Mouse (Mus musculus): ENCODE results near the gene Fam25c. TPM values are rescaled to one million over a fixed set of nuclear protein-coding genes. Genes with fewer than 3 reads are reported as not detected.

Gene Fam25c
- polyA plus RNA-seq (2015; fragmentation: Nextera tagmentation; extraction: Ambion mirVana) = not detected in 2 replicates

DNA sequence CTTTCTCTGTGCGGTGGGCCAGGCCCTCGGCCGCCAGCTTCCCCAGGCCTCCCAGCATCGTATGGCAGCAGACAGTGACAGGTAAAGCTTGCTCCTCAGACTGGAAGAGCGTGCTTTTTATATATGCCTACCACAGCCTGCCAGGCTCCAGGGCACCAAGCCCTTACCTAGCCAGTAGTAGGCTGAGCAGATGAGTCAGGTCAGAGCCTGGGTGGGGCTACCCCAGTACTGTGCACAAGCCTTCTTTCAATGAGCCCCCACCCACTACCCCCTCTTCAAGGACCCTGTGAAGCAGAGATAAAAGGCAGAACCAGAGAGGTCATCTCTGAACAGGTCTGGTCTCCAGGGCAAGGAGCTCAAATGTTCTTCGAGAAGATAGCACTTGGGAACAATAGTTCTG, at the start of gene Fam25c:
Gene Fam25c, minus strand, starts transcription at position 133 of the 400 bp plus-strand sequence.
- WGBS = 62% methylated on average over 6 of the region's 6 CpGs
- Histone ChIP-seq H3K9me3 (no peaks in the 10 kb centered on the region), H3K27ac (replicated peaks) (no peak within 1 kb of the TSS), H3K4me1 (peaks cover 7% of the 10 kb centered on the region), H3K9ac (no peak within 1 kb of the TSS), H3K27me3 (replicated peaks) (no peaks in the 10 kb centered on the region; the same call in 1 of the 2 replicates), H3K4me2 (no peak within 1 kb of the TSS), H3K4me3 (no peak within 1 kb of the TSS), H3K36me3 (no peaks in the 10 kb centered on the region)
- no peak for ATAC-seq (ENCODE audit: extremely low read depth, insufficient number of reproducible peaks, low FRiP score, low TSS enrichment)

DNA sequence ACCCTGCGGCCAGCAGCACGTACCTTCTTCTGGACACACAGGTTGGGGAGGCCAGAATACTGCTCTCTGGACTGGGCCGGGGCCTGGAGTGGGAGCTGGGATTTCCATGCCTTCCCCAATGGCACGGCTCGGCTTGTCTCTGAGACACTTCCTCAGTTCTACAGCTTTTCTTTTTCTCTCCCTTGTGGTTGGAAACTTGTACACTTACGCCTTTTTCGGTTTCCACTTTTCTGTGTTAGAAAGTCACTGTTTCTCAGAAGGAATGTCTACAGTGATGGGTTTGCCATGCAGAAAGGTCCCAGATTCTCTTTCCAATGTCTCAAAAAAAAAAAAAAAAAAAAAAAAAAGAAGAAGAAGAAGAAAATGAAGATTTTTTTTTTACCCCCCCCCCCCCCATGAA, 48.2 kb upstream of the Fam25c start:
- Histone ChIP-seq H3K27ac (replicated peaks) (peak overlapping the region; percentile 51), H3K4me3 (no peak overlapping the region), H3K9ac (no peak overlapping the region), H3K4me1 (peaks cover 19% of the 10 kb centered on the region), H3K9me3 (no peaks in the 10 kb centered on the region), H3K27me3 (replicated peaks) (no peaks in the 10 kb centered on the region), H3K4me2 (no peak overlapping the region), H3K36me3 (peaks cover 92% of the 10 kb centered on the region)
- 85% methylated on average over 7 of the region's 7 CpGs for WGBS
- ATAC-seq (ENCODE audit: extremely low read depth, insufficient number of reproducible peaks, low FRiP score, low TSS enrichment) = no peak

GRCm38 (mm10) chr14:34402871-34403270, 47.6 kb upstream of the Fam25c start:
- H3K4me3 ChIP-seq = no peak overlapping the region
- peaks cover 19% of the 10 kb centered on the region for H3K4me1 ChIP-seq
- WGBS = 58% methylated on average over 8 of the region's 8 CpGs
- H3K9me3 ChIP-seq = no peaks in the 10 kb centered on the region
- no peaks in the 10 kb centered on the region for H3K27me3 ChIP-seq (replicated peaks)
- no peak for ATAC-seq (ENCODE audit: extremely low read depth, insufficient number of reproducible peaks, low FRiP score, low TSS enrichment)
- peak overlapping the region; percentile 51 for H3K27ac ChIP-seq (replicated peaks)
- no peak overlapping the region for H3K4me2 ChIP-seq
- H3K36me3 ChIP-seq = peaks cover 92% of the 10 kb centered on the region
- no peak overlapping the region for H3K9ac ChIP-seq

GRCm38 (mm10) chr14:34401135-34401534, 45.9 kb upstream of the Fam25c start:
- H3K4me1 ChIP-seq = peaks cover 19% of the 10 kb centered on the region
- no peak for ATAC-seq (ENCODE audit: extremely low read depth, insufficient number of reproducible peaks, low FRiP score, low TSS enrichment)
- H3K9me3 ChIP-seq = no peaks in the 10 kb centered on the region
- H3K9ac ChIP-seq = no peak overlapping the region
- WGBS = 53% methylated on average over 6 of the region's 6 CpGs
- no peaks in the 10 kb centered on the region for H3K27me3 ChIP-seq (replicated peaks)
- H3K27ac ChIP-seq (replicated peaks) = no peak overlapping the region
- no peak overlapping the region for H3K4me2 ChIP-seq
- H3K36me3 ChIP-seq = peaks cover 88% of the 10 kb centered on the region
- no peak overlapping the region for H3K4me3 ChIP-seq

DNA sequence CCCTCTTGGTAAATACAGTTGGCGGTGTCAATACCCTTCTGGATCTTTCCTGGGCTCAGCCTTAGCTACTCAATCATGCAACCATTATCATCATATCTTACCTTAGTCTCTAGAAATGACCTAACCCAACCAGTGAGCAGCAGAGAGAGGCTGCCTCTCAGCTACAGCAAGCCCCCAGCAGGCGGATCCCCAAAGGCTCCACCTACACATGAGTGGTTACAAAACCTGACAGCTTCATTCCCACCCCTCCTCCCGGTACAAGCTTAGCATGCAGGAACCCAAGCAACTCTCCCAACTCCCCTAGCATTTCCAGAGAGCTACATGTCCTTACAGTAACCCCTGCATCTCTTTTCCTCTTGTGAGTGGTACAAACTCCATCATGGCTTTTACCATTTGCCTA, 44.8 kb upstream of the Fam25c start:
- H3K4me3 ChIP-seq = no peak overlapping the region
- H3K9ac ChIP-seq = no peak overlapping the region
- no peak for ATAC-seq (ENCODE audit: extremely low read depth, insufficient number of reproducible peaks, low FRiP score, low TSS enrichment)
- no peak overlapping the region for H3K27ac ChIP-seq (replicated peaks)
- H3K27me3 ChIP-seq (replicated peaks) = no peaks in the 10 kb centered on the region
- peaks cover 80% of the 10 kb centered on the region for H3K36me3 ChIP-seq
- H3K4me2 ChIP-seq = no peak overlapping the region
- no peaks in the 10 kb centered on the region for H3K9me3 ChIP-seq
- 84% methylated on average over 3 of the region's 3 CpGs for WGBS
- peaks cover 16% of the 10 kb centered on the region for H3K4me1 ChIP-seq

- Histone ChIP-seq H3K27me3 (replicated peaks) (no peaks in the 10 kb centered on the region), H3K9ac (no peak overlapping the region), H3K4me2 (no peak overlapping the region), H3K27ac (replicated peaks) (no peak overlapping the region), H3K9me3 (no peaks in the 10 kb centered on the region), H3K36me3 (peaks cover 73% of the 10 kb centered on the region), H3K4me1 (peaks cover 9% of the 10 kb centered on the region), H3K4me3 (no peak overlapping the region)
- WGBS = 74% methylated on average over 6 of the region's 6 CpGs
- no peak for ATAC-seq (ENCODE audit: extremely low read depth, insufficient number of reproducible peaks, low FRiP score, low TSS enrichment)
Observed at GRCm38 (mm10) chr14:34399301-34399700, 44.1 kb upstream of the Fam25c start.

GRCm38 (mm10) chr14:34398901-34399300, 43.7 kb upstream of the Fam25c start:
- WGBS = 83% methylated on average over 21 of the region's 21 CpGs
- H3K4me3 ChIP-seq = no peak overlapping the region
- no peak overlapping the region for H3K9ac ChIP-seq
- H3K4me1 ChIP-seq = peaks cover 9% of the 10 kb centered on the region
- no peak overlapping the region for H3K27ac ChIP-seq (replicated peaks)
- H3K27me3 ChIP-seq (replicated peaks) = no peaks in the 10 kb centered on the region
- peaks cover 69% of the 10 kb centered on the region for H3K36me3 ChIP-seq
- ATAC-seq (ENCODE audit: extremely low read depth, insufficient number of reproducible peaks, low FRiP score, low TSS enrichment) = no peak
- no peak overlapping the region for H3K4me2 ChIP-seq
- no peaks in the 10 kb centered on the region for H3K9me3 ChIP-seq

GRCm38 (mm10) chr14:34397871-34398270, 42.6 kb upstream of the Fam25c start:
- H3K36me3 ChIP-seq = peaks cover 61% of the 10 kb centered on the region
- no peaks in the 10 kb centered on the region for H3K9me3 ChIP-seq
- H3K9ac ChIP-seq = no peak overlapping the region
- no peak overlapping the region for H3K4me2 ChIP-seq
- no peak for ATAC-seq (ENCODE audit: extremely low read depth, insufficient number of reproducible peaks, low FRiP score, low TSS enrichment)
- peaks cover 4% of the 10 kb centered on the region for H3K4me1 ChIP-seq
- H3K27ac ChIP-seq (replicated peaks) = 0 out of 2 replicates have a peak overlapping the region, but pooled peaks have one; percentile 7
- H3K4me3 ChIP-seq = no peak overlapping the region
- WGBS = 83% methylated on average over 5 of the region's 5 CpGs
- H3K27me3 ChIP-seq (replicated peaks) = no peaks in the 10 kb centered on the region

DNA sequence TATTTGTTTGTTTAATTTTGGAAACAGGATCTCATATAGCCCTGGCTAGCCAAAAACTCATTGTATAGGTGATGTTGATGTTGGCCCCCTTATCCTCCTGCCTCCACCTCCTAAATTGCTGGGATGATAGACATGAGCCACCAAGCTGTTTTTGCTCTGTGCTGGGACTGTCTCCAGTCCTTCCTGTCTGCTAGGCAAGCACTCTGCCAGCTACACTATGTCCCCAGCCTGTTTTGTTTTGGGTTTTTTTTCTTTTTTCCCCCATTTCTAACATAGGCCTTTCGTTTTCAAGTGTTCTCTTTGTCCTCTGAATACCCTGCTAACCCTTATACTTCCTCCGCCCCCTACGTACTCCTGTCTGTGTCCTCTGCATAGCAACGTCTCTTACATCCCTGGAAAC, 38.1 kb upstream of the Fam25c start:
- Histone ChIP-seq H3K4me2 (no peak overlapping the region), H3K9ac (no peak overlapping the region), H3K36me3 (peaks cover 29% of the 10 kb centered on the region), H3K27me3 (replicated peaks) (no peaks in the 10 kb centered on the region), H3K9me3 (no peaks in the 10 kb centered on the region), H3K4me1 (no peaks in the 10 kb centered on the region), H3K4me3 (no peak overlapping the region), H3K27ac (replicated peaks) (no peak overlapping the region)
- WGBS = 61% methylated on average over 4 of the region's 4 CpGs
- ATAC-seq (ENCODE audit: extremely low read depth, insufficient number of reproducible peaks, low FRiP score, low TSS enrichment) = no peak

- Histone ChIP-seq H3K9me3 (no peaks in the 10 kb centered on the region), H3K4me3 (no peak overlapping the region), H3K27me3 (replicated peaks) (no peaks in the 10 kb centered on the region), H3K9ac (no peak overlapping the region), H3K36me3 (peaks cover 11% of the 10 kb centered on the region), H3K4me2 (no peak overlapping the region), H3K4me1 (peaks cover 17% of the 10 kb centered on the region), H3K27ac (replicated peaks) (no peak overlapping the region)
- ATAC-seq (ENCODE audit: extremely low read depth, insufficient number of reproducible peaks, low FRiP score, low TSS enrichment) = no peak
- WGBS = 82% methylated on average over 9 of the region's 9 CpGs
Observed at GRCm38 (mm10) chr14:34382921-34383704, 27.9 kb upstream of the Fam25c start.

- H3K9ac ChIP-seq = peak overlapping the region; percentile 65
- no peaks in the 10 kb centered on the region for H3K27me3 ChIP-seq (replicated peaks)
- no peaks in the 10 kb centered on the region for H3K9me3 ChIP-seq
- 30% methylated on average over 11 of the region's 11 CpGs for WGBS
- H3K4me2 ChIP-seq = peak overlapping the region; percentile 64
- peaks cover 11% of the 10 kb centered on the region for H3K36me3 ChIP-seq
- peaks cover 37% of the 10 kb centered on the region for H3K4me1 ChIP-seq
- ATAC-seq (ENCODE audit: extremely low read depth, insufficient number of reproducible peaks, low FRiP score, low TSS enrichment) = peak; percentile 14; the same call in 1 of the 2 replicates
- H3K4me3 ChIP-seq = peak overlapping the region; percentile 49
- peak overlapping the region; percentile 77 for H3K27ac ChIP-seq (replicated peaks)
Observed at GRCm38 (mm10) chr14:34378560-34379331, 23.5 kb upstream of the Fam25c start.

Measured in heart, embryonic 13.5 days (tissue).